Mouse (Mus musculus): ENCODE results near the gene Ttc36.
A peak's percentile ranks its signal among the peaks of the same experiment; 100 is the strongest.

Ttc36 gene

DNA sequence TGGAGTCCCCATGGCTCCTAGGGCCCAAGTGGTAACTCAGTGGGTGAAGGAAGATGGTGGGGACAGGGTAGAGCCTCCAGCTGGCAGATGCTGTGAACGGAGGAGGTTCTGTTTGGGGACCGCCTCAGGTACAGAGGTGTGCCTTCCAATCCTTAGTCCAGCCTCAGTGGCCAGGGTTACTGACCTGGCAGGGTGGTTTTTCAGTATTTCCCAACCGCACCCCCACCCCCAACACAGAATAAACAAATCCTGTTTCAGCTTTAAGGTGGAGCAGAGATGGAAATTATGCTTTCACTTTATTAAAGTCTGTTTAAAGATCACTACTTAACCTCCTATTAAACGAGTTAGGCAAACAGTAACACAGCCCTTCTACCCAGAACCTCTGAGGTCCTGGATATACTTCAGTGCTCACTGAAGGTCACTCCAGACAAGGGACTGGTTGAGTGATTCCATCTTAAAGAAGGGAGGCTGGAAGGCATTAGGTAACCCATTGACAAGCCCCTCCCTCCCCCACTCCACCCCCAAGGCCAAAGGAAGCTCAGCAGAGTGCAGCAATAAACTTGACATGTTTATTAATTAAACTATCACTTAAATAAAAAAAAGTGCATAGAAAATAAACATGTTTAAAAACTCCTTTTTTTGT lies at the start of gene Ttc36:
Gene Ttc36 (minus strand): TSS at position 265 of the 643 bp plus-strand sequence.
- no peak for DNase-seq (ENCODE audit: low read depth, low spot score)

- DNase-seq (ENCODE audit: low read depth, low spot score): no peak
Observed at GRCm38 (mm10) chr9:44847446-44847845, 44.6 kb upstream of the Ttc36 start.

- peak; percentile 48 for DNase-seq (ENCODE audit: low read depth, low spot score)
Observed at GRCm38 (mm10) chr9:44841241-44841640, 38.4 kb upstream of the Ttc36 start.

DNA sequence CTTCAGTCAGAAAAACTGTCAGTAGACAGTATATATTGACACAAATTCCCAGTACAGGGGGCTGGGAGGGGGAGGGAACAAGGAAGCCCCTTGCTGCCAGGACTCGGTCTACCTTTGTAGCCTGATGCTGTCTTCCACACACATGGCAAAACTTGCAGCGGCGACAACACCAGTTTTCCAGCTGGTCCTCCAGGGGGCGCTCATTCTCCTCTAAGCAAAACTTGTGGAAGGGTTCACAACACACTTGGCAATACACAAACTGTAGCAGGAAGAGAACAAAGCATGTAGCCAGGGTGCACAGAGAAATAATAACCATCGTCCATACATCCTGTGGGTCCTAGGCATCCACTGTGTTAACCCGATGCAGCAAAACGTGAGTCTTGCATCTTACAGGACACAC lies 33.6 kb upstream of the Ttc36 start:
- DNase-seq (ENCODE audit: low read depth, low spot score): peak; percentile 91

- DNase-seq (ENCODE audit: low read depth, low spot score): no peak
Observed at GRCm38 (mm10) chr9:44832356-44832755, 29.5 kb upstream of the Ttc36 start.

GRCm38 (mm10) chr9:44830506-44830905 lies 27.6 kb upstream of the Ttc36 start:
- DNase-seq (ENCODE audit: low read depth, low spot score): no peak

- peak; percentile 55 for DNase-seq (ENCODE audit: low read depth, low spot score)
Observed at GRCm38 (mm10) chr9:44828944-44829343, 26.1 kb upstream of the Ttc36 start.

DNA sequence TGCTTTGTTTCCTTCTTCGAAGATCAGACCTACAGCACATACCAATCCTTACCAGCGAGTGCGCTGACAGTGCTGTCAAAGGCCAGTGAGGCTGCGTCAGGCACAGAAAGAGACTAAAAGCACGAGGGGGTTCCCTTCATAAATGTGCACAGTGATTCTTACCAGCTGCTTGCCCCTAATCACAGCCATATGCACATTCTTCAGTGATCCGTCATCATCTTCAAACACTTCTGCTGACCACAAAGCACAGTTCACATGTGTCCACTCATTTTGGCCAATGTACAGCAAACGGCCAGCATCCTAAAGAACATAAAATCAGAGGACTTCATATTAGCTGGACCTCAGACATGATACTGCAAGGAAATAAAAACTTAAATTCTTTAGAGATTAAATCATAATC lies 23.8 kb upstream of the Ttc36 start:
- no peak for DNase-seq (ENCODE audit: low read depth, low spot score)

GRCm38 (mm10) chr9:44819920-44820827 lies 17.3 kb upstream of the Ttc36 start:
- peak; percentile 33 for DNase-seq (ENCODE audit: low read depth, low spot score)

- DNase-seq (ENCODE audit: low read depth, low spot score): peak; percentile 68
Observed at GRCm38 (mm10) chr9:44817522-44817921, 14.7 kb upstream of the Ttc36 start.

DNA sequence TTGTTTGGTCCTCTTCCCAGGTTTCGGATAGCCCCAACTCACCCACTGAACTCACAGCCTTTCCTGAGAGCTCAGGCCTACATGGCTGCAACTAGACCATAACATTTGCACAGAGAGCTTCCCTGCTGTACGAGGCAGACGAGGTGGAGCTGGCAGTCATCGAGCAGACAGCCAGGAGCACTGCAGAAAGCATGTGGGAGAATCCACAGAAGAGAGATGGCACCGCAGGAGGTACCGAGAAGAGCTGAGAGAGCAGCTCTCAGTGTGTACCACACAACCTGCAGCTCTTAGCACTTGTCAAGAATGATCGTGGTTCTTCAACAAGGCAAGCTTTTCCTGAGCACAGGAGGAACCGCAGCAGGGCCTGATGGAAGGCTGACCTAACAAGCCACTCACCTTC lies 11.3 kb upstream of the Ttc36 start:
- DNase-seq (ENCODE audit: low read depth, low spot score): peak; percentile 66

GRCm38 (mm10) chr9:44810316-44810715 lies 7.4 kb upstream of the Ttc36 start:
- DNase-seq (ENCODE audit: low read depth, low spot score): no peak

- no peak for DNase-seq (ENCODE audit: low read depth, low spot score)
Observed at GRCm38 (mm10) chr9:44807778-44808177, 4.9 kb upstream of the Ttc36 start.

DNA sequence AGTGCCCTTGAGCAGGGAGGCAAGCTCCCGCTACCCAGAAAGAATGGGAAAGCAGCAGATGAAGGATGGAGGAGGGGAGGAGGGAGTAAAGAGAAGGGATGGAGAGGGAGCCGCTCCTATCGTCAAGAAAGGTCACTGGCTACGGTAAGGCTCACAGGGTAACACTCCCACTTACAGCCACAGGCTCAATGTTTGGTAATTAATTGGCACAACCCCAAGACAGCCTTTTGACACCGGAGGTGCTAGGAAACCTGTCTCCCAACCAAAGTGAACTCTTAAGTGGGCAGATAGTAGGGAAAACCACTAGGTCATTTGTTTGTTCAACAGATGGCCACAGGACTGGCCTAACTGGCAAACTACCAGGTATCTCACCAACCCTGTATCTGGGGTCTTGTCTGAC lies 4.3 kb upstream of the Ttc36 start:
- DNase-seq (ENCODE audit: low read depth, low spot score): no peak

DNA sequence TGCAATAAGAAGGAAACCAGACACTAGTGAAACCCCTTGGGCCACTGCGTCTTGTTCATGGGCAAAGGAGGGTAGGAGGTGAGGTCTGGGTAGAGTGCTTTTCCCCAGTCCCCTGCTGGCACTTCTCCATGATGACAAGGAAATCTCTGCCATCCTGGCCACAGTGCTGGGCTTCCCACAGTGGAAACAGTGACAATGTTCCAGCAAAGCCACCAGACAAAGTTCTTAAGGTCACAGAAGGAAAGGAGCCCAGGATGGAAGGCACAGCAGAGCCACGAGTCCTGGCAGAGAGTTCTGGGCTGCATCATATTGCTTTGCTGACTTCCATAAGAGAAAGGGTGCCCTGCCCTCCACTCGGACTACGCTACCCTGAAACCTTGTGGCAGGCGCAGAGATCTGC lies 2.7 kb upstream of the Ttc36 start:
- DNase-seq (ENCODE audit: low read depth, low spot score): no peak

GRCm38 (mm10) chr9:44804678-44805077 lies 1.8 kb upstream of the Ttc36 start:
- DNase-seq (ENCODE audit: low read depth, low spot score): no peak

GRCm38 (mm10) chr9:44801669-44802068 lies 1.2 kb downstream of the Ttc36 start:
- no peak for DNase-seq (ENCODE audit: low read depth, low spot score)

DNA sequence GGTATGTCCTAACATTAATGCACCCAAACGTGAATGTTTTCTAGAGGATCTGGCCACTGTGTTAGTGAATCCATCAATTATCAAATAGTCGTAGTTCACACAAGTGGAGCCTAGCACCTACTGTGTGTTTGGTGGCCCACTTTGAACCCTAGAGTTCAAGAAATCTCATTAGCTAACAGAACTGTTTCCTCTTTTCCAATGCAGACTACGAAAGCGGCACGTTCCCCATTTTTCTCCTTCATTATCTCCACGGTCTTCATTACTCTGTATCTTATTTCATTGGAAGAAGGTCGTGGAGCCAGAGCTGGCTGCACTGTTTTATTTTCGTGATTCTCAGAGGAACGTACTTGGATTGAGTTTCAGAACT lies 2.9 kb downstream of the Ttc36 start:
- no peak for DNase-seq (ENCODE audit: low read depth, low spot score)

DNA sequence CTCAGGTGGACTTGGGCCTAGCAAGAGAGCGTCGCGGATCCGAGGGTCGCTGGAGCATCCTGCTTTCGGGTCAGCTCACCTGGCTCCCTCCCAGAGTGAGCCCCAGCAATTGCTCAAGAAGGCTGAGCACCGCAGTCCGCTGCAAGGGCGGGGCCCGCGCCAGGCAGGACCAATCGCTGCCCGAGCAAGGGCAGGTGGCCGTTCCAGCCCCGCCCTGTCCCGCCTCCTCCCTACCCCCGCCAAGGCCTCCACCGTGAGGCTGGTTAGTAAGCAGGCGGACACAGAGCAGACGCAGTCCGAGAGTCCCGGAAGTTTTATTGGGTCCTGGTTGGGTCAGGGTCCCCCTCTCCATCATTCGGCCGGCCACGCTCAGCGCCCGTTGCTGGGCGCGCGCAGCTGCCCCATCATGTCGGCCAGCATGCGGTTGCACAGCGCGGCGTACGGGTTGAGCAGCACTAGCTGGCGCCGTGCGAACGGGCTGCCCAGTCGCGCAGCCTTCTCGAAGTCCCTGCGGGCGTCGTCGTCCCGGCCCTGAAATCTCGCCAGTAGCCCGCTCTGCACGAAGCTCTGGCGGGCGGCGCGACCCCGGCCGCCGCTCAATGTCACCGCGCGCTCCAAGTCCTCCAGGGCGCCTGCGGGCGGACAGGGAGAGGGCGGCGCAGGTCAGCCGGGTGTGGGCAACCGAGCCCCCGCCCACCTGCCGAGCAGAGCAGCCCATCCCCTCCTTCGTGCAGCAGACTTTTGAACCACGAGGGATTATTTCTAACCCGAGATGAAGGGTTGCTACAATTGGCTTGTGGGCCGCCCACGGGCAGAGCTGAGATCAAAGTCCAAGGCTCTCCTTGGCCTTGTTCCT lies 3.5 kb downstream of the Ttc36 start, which contains the start of gene Tmem25:
Gene Tmem25 (minus strand): TSS at position 206 of the 856 bp plus-strand sequence.
- DNase-seq (ENCODE audit: low read depth, low spot score): peak; percentile 97

DNA sequence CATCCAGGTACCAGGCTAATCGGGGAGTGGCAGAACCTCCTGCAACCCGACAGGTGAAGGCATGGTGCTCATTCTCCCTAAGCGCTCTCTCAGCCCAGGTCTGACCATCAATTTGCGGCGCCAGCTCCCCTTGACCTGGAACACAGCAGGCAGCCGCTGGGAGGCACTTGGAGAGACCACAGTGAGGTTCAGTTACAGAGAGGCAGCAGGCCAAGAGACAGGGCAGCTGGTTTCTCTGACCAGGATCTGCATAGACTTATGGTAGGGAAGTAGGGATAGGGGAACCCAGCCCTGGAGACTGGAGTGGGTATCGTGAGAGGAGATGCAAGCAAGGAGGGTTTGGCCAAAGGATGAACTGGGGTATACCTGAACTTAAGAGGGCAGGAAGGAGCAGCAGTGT lies 4.6 kb downstream of the Ttc36 start:
- DNase-seq (ENCODE audit: low read depth, low spot score): peak; percentile 30

GRCm38 (mm10) chr9:44792842-44793241 lies 10.0 kb downstream of the Ttc36 start:
- no peak for DNase-seq (ENCODE audit: low read depth, low spot score)

Data from brain, adult 2 months (tissue).